ENCODE assay signal across 21 mouse cellular contexts in genomic region chr10:118988249-118988648, GRCm38 (mm10).
A peak's percentile ranks its signal among the peaks of the same experiment; 100 is the strongest.
DNase-seq lines count a peak whose midpoint lies in the region; ATAC-seq and TF ChIP-seq lines count a peak whose summit lies in the region.
"Had no signal": no experiment of that assay in that cellular context is flagged by ENCODE, and none has a peak within 500 bp of the region (broad histone marks: within the 10 kb centered on the region; RNA-seq: fewer than 3 reads in every experiment).

No protein-coding gene starts in this region.

- TF ChIP-seq EP300 in stomach, postnatal 0 days (optimal IDR thresholded peaks at IDR 0.05), result no peak

- DNase-seq in layer of hippocampus, adult 2 months (ENCODE audit: low spot score in 2 of 2), result peak; percentile 24 to 30
- DNase-seq in layer of hippocampus, adult 9-10 months (ENCODE audit: low spot score), result no peak
- peak; percentile 21 for DNase-seq in right cerebral cortex, postnatal 25 days
- DNase-seq in right cerebral cortex, postnatal 14 days, result no peak
- peak; percentile 29 for DNase-seq in adipocyte (ENCODE audit: low spot score)
- no peak for DNase-seq in stomach, postnatal 0 days (ENCODE audit: low spot score)
- DNase-seq in midbrain, embryonic 11.5 days (ENCODE audit: low spot score, missing footprints), result no peak
- DNase-seq: cerebellum, adult 9-11 months; gastrocnemius, adult 2 months; heart, adult 11 months; heart, postnatal 4 days; kidney, postnatal 25 days had no signal

- no peaks in the 10 kb centered on the region for H3K27me3 ChIP-seq in stomach, postnatal 0 days (ENCODE audit: control insufficient read depth, insufficient read depth, low read length)
- no peaks in the 10 kb centered on the region for H3K27me3 ChIP-seq in midbrain, embryonic 11.5 days (ENCODE audit: control insufficient read depth, insufficient read depth, low read length)
- no peaks in the 10 kb centered on the region for H3K27me3 ChIP-seq in kidney, embryonic 15.5 days
- H3K27me3 ChIP-seq: forebrain, embryonic 15.5 days; limb, embryonic 13.5 days; midbrain, embryonic 13.5 days had no signal

- H3K4me2 ChIP-seq in stomach, postnatal 0 days (replicated peaks; ENCODE audit: low read depth), result no peak overlapping the region
- no peak overlapping the region for H3K4me2 ChIP-seq in midbrain, embryonic 11.5 days
- no peak overlapping the region for H3K4me2 ChIP-seq in kidney, embryonic 15.5 days
- H3K4me2 ChIP-seq: forebrain, embryonic 15.5 days; limb, embryonic 13.5 days; midbrain, embryonic 13.5 days had no signal

- H3K4me3 ChIP-seq in layer of hippocampus, adult 2 months, result no peak overlapping the region
- no peak overlapping the region for H3K4me3 ChIP-seq in stomach, postnatal 0 days (ENCODE audit: low read depth, low read length)
- no peak overlapping the region for H3K4me3 ChIP-seq in midbrain, embryonic 11.5 days (ENCODE audit: low read depth, low read length)
- H3K4me3 ChIP-seq in kidney, embryonic 15.5 days (replicated peaks), result no peak overlapping the region
- H3K4me3 ChIP-seq: forebrain, embryonic 15.5 days; gastrocnemius, adult 2 months; left cerebral cortex, adult 2 months; limb, embryonic 13.5 days; midbrain, embryonic 13.5 days had no signal

- peak; percentile 57; the same call in 1 of the 2 replicates for ATAC-seq in stomach, postnatal 0 days (ENCODE audit: low FRiP score, low TSS enrichment)
- no peak for ATAC-seq in midbrain, embryonic 11.5 days (ENCODE audit: low FRiP score)
- ATAC-seq in kidney, embryonic 15.5 days (replicated peaks; ENCODE audit: low FRiP score), result no peak
- ATAC-seq: CD4-positive, CD25-positive, alpha-beta regulatory T cell, adult 4 months; forebrain, embryonic 15.5 days; hindbrain, embryonic 16.5 days; intestine, postnatal 0 days; midbrain, embryonic 13.5 days had no signal

- H3K4me1 ChIP-seq in stomach, postnatal 0 days (replicated peaks; ENCODE audit: control insufficient read depth, insufficient read depth), result no peaks in the 10 kb centered on the region
- H3K4me1 ChIP-seq in midbrain, embryonic 11.5 days (ENCODE audit: control insufficient read depth, insufficient read depth, low read length), result no peaks in the 10 kb centered on the region
- H3K4me1 ChIP-seq in kidney, embryonic 15.5 days, result peaks cover 4% of the 10 kb centered on the region; the same call in 1 of the 2 replicates
- H3K4me1 ChIP-seq: forebrain, embryonic 15.5 days; midbrain, embryonic 13.5 days had no signal

- TF ChIP-seq CTCF in layer of hippocampus, adult 2 months (conservative IDR thresholded peaks at IDR 0.05), result no peak
- TF ChIP-seq CTCF in stomach, postnatal 0 days (IDR thresholded peaks at IDR 0.05; ENCODE audit: low read depth), result no peak

- WGBS in stomach, postnatal 0 days, result 73% methylated on average over 6 of the region's 6 CpGs
- WGBS in midbrain, embryonic 11.5 days, result 90% methylated on average over 6 of the region's 6 CpGs
- 88% methylated on average over 6 of the region's 6 CpGs for whole genome bisulfite sequencing in kidney, embryonic 15.5 days

- H3K9me3 ChIP-seq in stomach, postnatal 0 days (ENCODE audit: control insufficient read depth, low read length), result no peaks in the 10 kb centered on the region
- H3K9me3 ChIP-seq in midbrain, embryonic 11.5 days (ENCODE audit: control insufficient read depth, low read length), result no peaks in the 10 kb centered on the region; the same call in 1 of the 2 replicates
- no peaks in the 10 kb centered on the region for H3K9me3 ChIP-seq in kidney, embryonic 15.5 days (replicated peaks)
- H3K9me3 ChIP-seq: forebrain, embryonic 15.5 days; limb, embryonic 13.5 days had no signal

- no peaks in the 10 kb centered on the region for H3K36me3 ChIP-seq in stomach, postnatal 0 days (ENCODE audit: control insufficient read depth, insufficient read depth, low read length)
- no peaks in the 10 kb centered on the region for H3K36me3 ChIP-seq in midbrain, embryonic 11.5 days (ENCODE audit: control insufficient read depth, insufficient read depth, low read length)
- H3K36me3 ChIP-seq in kidney, embryonic 15.5 days, result no peaks in the 10 kb centered on the region
- H3K36me3 ChIP-seq: forebrain, embryonic 15.5 days; limb, embryonic 13.5 days; midbrain, embryonic 13.5 days had no signal

- no peak overlapping the region for H3K9ac ChIP-seq in stomach, postnatal 0 days (ENCODE audit: low read length)
- H3K9ac ChIP-seq in midbrain, embryonic 11.5 days (ENCODE audit: low read length), result no peak overlapping the region
- no peak overlapping the region for H3K9ac ChIP-seq in kidney, embryonic 15.5 days
- H3K9ac ChIP-seq: forebrain, embryonic 15.5 days; limb, embryonic 13.5 days; liver, embryonic 14.5 days; midbrain, embryonic 13.5 days had no signal

- no peak overlapping the region for H3K27ac ChIP-seq in layer of hippocampus, adult 2 months
- peak overlapping the region; percentile 45; the same call in 1 of the 2 replicates for H3K27ac ChIP-seq in stomach, postnatal 0 days (replicated peaks)
- no peak overlapping the region for H3K27ac ChIP-seq in midbrain, embryonic 11.5 days (ENCODE audit: low read depth, low read length)
- H3K27ac ChIP-seq in kidney, embryonic 15.5 days, result no peak overlapping the region
- H3K27ac ChIP-seq: forebrain, embryonic 15.5 days; gastrocnemius, adult 2 months; left cerebral cortex, adult 2 months; limb, embryonic 13.5 days; liver, embryonic 14.5 days; midbrain, embryonic 13.5 days had no signal

Comparison
In these comparisons a context has a peak if more than half of its experiments do, and no peak if none do; other contexts are left out.
1. DNase-seq: peak in layer of hippocampus, adult 2 months (2 of 2), right cerebral cortex, postnatal 25 days (single experiment) and adipocyte (single experiment); none in layer of hippocampus, adult 9-10 months (single experiment), right cerebral cortex, postnatal 14 days (single experiment), stomach, postnatal 0 days (single experiment) and midbrain, embryonic 11.5 days (single experiment).